Mouse (Mus musculus) midbrain, embryonic 15.5 days (tissue): ENCODE results near the gene Vrtn. TPM values are rescaled to one million over a fixed set of nuclear protein-coding genes. Genes with fewer than 3 reads are reported as not detected.
A peak's percentile ranks its signal among the peaks of the same experiment; 100 is the strongest.

Experiments
- ATAC-seq: fragments of 200-750 bp; cut with Nextera tagmentation; replicated peaks from 2 replicates; pipeline ENCODE4 v1.8.0; 2017; ENCODE audit warnings: moderate TSS enrichment
- H3K27ac ChIP-seq: fragments of 300-500 bp; sonication (generic); 2 replicates; pipeline ENCODE4 v1.5.1; 2015; ENCODE audit warnings: mild to moderate bottlenecking, inconsistent platforms
- H3K27me3 ChIP-seq: fragments of 300-500 bp; sonication (generic); replicated peaks from 2 replicates; pipeline ENCODE4 v1.6.1; 2015; ENCODE audit warnings: inconsistent platforms
- H3K36me3 ChIP-seq: fragments of 300-500 bp; sonication (generic); replicated peaks from 2 replicates; pipeline ENCODE4 v1.6.1; 2015; ENCODE audit warnings: inconsistent platforms
- H3K4me1 ChIP-seq: fragments of 300-500 bp; sonication (generic); 2 replicates; pipeline ENCODE4 v1.6.1; 2015; ENCODE audit warnings: inconsistent platforms
- H3K4me2 ChIP-seq: fragments of 300-500 bp; sonication (generic); 2 replicates; pipeline ENCODE4 v1.6.1; 2015; ENCODE audit warnings: inconsistent platforms, mild to moderate bottlenecking, moderate library complexity
- H3K4me3 ChIP-seq: fragments of 300-500 bp; sonication (generic); 2 replicates; pipeline ENCODE4 v1.5.1; 2015; ENCODE audit warnings: mild to moderate bottlenecking, inconsistent platforms
- H3K9ac ChIP-seq: fragments of 300-500 bp; sonication (generic); 2 replicates; pipeline ENCODE4 v1.6.1; 2015; ENCODE audit warnings: mild to moderate bottlenecking, inconsistent platforms
- H3K9me3 ChIP-seq: fragments of 300-500 bp; sonication (generic); 2 replicates; pipeline ENCODE4 v1.6.1; 2016; ENCODE audit warnings: inconsistent platforms
- WGBS: fragments of 180-500 bp; shearing (Covaris S2); methylation state at CpG from one replicate; pipeline ENCODE4 v1.1.7; 2015; ENCODE audit warnings: mixed read lengths; 5-methylcytosine and 5-hydroxymethylcytosine counted together
- polyA plus RNA-seq: library from polyadenylated mRNA; unstranded; fragments of >200 nt; fragmentation: Nextera tagmentation; extraction: Ambion mirVana; gene quantifications from 2 replicates; pipeline ENCODE4 v1.2.1, GENCODE M21; 2015

Gene Vrtn
- polyA plus RNA-seq, 1 experiment from 2014 or later = 0.09 TPM

DNA sequence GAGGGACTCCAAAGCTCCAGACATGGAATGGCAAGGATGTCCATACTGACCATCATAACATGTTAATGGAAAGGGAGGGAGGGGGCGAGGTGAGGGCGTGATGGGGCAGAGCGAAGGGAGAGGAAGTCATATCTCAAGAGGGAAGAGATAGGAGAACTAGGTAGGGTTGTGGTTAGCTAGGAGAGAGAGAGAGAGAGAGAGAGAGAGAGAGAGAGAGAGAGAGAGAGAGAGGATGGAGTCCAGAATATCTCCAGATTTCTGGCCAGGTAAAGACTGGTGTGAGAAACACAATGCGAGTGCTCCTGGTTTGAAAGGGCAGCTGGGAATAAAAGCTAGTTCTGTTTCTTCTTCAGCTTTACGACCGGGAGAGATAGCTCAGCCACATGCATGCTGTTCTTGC is 51.3 kb downstream of the Vrtn start:
- Histone ChIP-seq H3K36me3 (no peaks in the 10 kb centered on the region), H3K4me2 (no peak overlapping the region), H3K4me3 (no peak overlapping the region), H3K4me1 (no peaks in the 10 kb centered on the region), H3K9ac (no peak overlapping the region), H3K27me3 (no peaks in the 10 kb centered on the region; the same call in 1 of the 2 replicates), H3K27ac (no peak overlapping the region), H3K9me3 (no peaks in the 10 kb centered on the region)
- WGBS = 87% methylated on average over 6 of the region's 6 CpGs
- no peak for ATAC-seq

DNA sequence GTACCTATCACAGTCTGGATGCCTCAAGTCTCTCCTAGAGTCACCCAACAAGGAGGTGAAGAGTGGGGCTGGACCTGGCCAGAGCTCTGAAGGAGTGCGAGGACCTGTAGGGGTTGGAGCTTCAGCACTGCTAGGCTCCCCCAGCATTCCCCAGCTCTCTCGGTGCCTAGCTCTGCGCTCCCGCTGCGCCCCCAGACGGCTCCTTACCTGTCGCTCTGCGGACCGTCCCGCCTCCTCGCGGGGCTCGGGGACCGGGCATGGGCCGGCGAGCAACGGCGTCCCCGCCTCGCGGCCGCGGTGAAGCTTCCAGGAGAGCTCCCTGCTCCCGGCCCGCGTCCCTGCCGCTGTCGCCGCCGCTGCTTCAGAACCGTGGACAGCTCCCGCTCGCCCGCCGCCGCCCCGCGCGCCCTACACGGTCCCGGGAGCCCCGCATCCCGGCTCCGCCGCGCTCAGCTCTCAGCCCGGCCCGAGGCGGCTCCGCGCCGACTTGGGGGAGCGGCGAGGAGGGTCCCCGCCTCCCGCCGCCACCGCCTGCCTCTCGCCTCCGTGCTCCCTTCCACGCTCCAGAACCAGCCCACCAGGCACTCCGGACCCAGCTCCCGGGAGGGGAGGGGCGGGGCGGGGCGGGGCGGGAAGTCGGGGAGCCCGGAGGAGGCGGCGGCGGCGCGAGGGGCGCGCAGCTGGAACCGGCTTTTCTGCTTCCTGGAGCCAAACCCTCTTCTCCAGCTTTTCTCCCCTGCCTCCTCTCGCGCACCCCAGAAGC is 57.7 kb downstream of the Vrtn start, which contains the start of gene Syndig1l:
Gene Syndig1l, minus strand, starts transcription at position 513 of the 763 bp plus-strand sequence.
- H3K9me3 ChIP-seq = no peaks in the 10 kb centered on the region
- peak within 1 kb of the TSS; percentile 74 for H3K4me3 ChIP-seq
- 2% methylated on average over 52 of the region's 79 CpGs for WGBS
- no peaks in the 10 kb centered on the region for H3K36me3 ChIP-seq
- peak within 1 kb of the TSS; percentile 57; the same call in 1 of the 2 replicates for H3K27ac ChIP-seq
- H3K27me3 ChIP-seq = peaks cover 22% of the 10 kb centered on the region
- peaks cover 12% of the 10 kb centered on the region; the same call in 1 of the 2 replicates for H3K4me1 ChIP-seq
- H3K9ac ChIP-seq = peak within 1 kb of the TSS; percentile 68
- peak; percentile 78 for ATAC-seq
- H3K4me2 ChIP-seq = peak within 1 kb of the TSS; percentile 78

Other genes starting within 250 kb of the Vrtn start
- gene Entpd5, start 232.0 kb upstream of the Vrtn start, polyA plus RNA-seq = 11.2 and 12.1 TPM in 2 replicates
- 3.4 and 4.9 TPM in 2 replicates for gene Bbof1, start 231.9 kb upstream of the Vrtn start, polyA plus RNA-seq
- 22.7 and 23.0 TPM in 2 replicates for gene Rnf113a2, start 223.8 kb upstream of the Vrtn start, polyA plus RNA-seq
- gene Aldh6a1, start 190.0 kb upstream of the Vrtn start, polyA plus RNA-seq = 29.7 and 30.8 TPM in 2 replicates
- 33.7 and 35.1 TPM in 2 replicates for gene Lin52, start 189.6 kb upstream of the Vrtn start, polyA plus RNA-seq
- 1.5 and 1.7 TPM in 2 replicates for gene Vsx2, start 71.3 kb upstream of the Vrtn start, polyA plus RNA-seq
- 13.5 and 15.6 TPM in 2 replicates for gene Abcd4, start 23.6 kb upstream of the Vrtn start, polyA plus RNA-seq
- gene Syndig1l, start 57.8 kb downstream of the Vrtn start, polyA plus RNA-seq = 12.9 and 14.5 TPM in 2 replicates
- gene Npc2, start 132.1 kb downstream of the Vrtn start, polyA plus RNA-seq = 58.3 and 59.9 TPM in 2 replicates
- 134 and 139 TPM in 2 replicates for gene Isca2, start 132.2 kb downstream of the Vrtn start, polyA plus RNA-seq
- 0.25 and 0.32 TPM in 2 replicates for gene Ltbp2, start 235.5 kb downstream of the Vrtn start, polyA plus RNA-seq